9 mouse cellular contexts compared by ENCODE assay signal in genomic region chr14:75527464-75528190, GRCm38 (mm10).
A peak's percentile ranks its signal among the peaks of the same experiment; 100 is the strongest.
DNase-seq lines count a peak whose midpoint lies in the region; ATAC-seq lines count a peak whose summit lies in the region.
"Had no signal": no experiment of that assay in that cellular context is flagged by ENCODE, and none has a peak within 500 bp of the region (broad histone marks: within the 10 kb centered on the region; RNA-seq: fewer than 3 reads in every experiment).

No protein-coding gene starts in this region.

- no peaks in the 10 kb centered on the region for H3K36me3 ChIP-seq in midbrain, embryonic 14.5 days (ENCODE audit: control insufficient read depth, insufficient read depth, low read length)

- no peak overlapping the region for H3K4me2 ChIP-seq in midbrain, embryonic 14.5 days (ENCODE audit: low read length)

- H3K27me3 ChIP-seq in midbrain, embryonic 14.5 days (ENCODE audit: control insufficient read depth, insufficient read depth, low read length) = no peaks in the 10 kb centered on the region

- no peak overlapping the region for H3K9ac ChIP-seq in midbrain, embryonic 14.5 days (replicated peaks; ENCODE audit: low read length)

- ATAC-seq in midbrain, embryonic 14.5 days (ENCODE audit: low FRiP score, low TSS enrichment) = peak; percentile 73

- WGBS in midbrain, embryonic 14.5 days = 59% methylated on average over 10 of the region's 10 CpGs

- H3K4me3 ChIP-seq in midbrain, embryonic 14.5 days (replicated peaks; ENCODE audit: low read depth, low read length) = no peak overlapping the region

- H3K9me3 ChIP-seq in midbrain, embryonic 14.5 days (ENCODE audit: control insufficient read depth, low read length) = no peaks in the 10 kb centered on the region

- peak; percentile 19 for DNase-seq in thymus, postnatal 25 days
- no peak for DNase-seq in thymus, postnatal 0 days (ENCODE audit: low spot score)
- DNase-seq in cerebellum, adult 9-11 months = peak; percentile 92
- DNase-seq in gastrocnemius, postnatal 36 days = peak; percentile 16 to 22
- DNase-seq in layer of hippocampus, adult 9-10 months (ENCODE audit: low spot score) = peak; percentile 71
- peak; percentile 80 for DNase-seq in midbrain, embryonic 14.5 days
- peak; percentile 64 for DNase-seq in testis, postnatal 14 days (ENCODE audit: low spot score)
- no peak for DNase-seq in embryo, embryonic 9.5 days (ENCODE audit: extremely low spot score)

- intact Hi-C loops in gastrocnemius, postnatal 36 days (cut with DNase I) = no loop called here

- H3K4me1 ChIP-seq in midbrain, embryonic 14.5 days (ENCODE audit: control insufficient read depth, insufficient read depth, low read length) = peaks cover 26% of the 10 kb centered on the region

- H3K27ac ChIP-seq in midbrain, embryonic 14.5 days (replicated peaks; ENCODE audit: low read depth, low read length) = peak overlapping the region; percentile 66
- H3K27ac ChIP-seq: kidney, postnatal 0 days had no signal

Comparison
In these comparisons a context has a peak if more than half of its experiments do, and no peak if none do; other contexts are left out.
1. DNase-seq: peak in thymus, postnatal 25 days (single experiment), cerebellum, adult 9-11 months (single experiment), gastrocnemius, postnatal 36 days (2 of 2), layer of hippocampus, adult 9-10 months (single experiment), midbrain, embryonic 14.5 days (single experiment) and testis, postnatal 14 days (single experiment); none in thymus, postnatal 0 days (single experiment) and embryo, embryonic 9.5 days (single experiment).